In the genomic region with DNA sequence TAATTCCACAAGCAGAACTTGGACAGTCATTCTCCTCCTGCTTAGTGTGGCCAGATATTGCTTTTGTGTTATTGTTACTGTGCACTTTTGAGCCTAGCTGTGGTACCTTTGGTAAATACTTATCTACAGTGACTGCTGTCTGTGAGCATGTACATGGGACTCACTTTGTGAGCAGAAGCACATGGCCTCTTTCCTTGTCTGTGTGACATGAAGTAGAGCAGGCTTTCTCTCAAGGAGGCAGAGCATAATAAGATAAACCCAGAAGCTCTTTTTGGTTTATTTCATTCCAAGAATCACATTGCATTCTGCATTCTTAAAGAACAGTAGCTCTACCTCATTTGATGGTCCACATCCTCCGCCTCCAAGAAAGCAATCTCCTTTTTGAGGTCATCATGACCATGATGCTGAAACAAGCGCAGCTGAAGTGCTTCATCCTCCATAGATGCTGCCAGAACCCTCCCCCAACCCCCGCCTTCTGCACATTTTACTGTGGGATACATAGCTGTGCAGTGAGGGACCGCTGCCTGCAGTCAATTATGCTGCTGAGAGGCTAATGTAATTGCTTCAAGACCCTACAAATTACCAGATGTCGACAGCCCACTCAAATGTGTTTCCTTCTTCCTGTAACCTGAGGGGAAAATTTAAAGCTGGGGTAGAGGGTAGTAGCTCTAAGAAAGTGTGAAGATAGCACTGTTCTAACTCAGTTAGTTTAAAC, we compare ENCODE assay signal across 8 mouse cellular contexts.
A peak's percentile ranks its signal among the peaks of the same experiment; 100 is the strongest.
DNase-seq lines count a peak whose midpoint lies in the region; ATAC-seq and TF ChIP-seq lines count a peak whose summit lies in the region.

No protein-coding gene starts in this region.

- TF ChIP-seq CTCF in gastrocnemius, adult 2 months (IDR thresholded peaks at IDR 0.05): no peak
- TF ChIP-seq CTCF in midbrain, postnatal 0 days (IDR thresholded peaks at IDR 0.05): no peak

- H3K9ac ChIP-seq in hindbrain, embryonic 11.5 days (ENCODE audit: low read depth, low read length): no peak overlapping the region
- no peak overlapping the region for H3K9ac ChIP-seq in midbrain, postnatal 0 days (replicated peaks; ENCODE audit: low read length, poor library complexity, severe bottlenecking)

- intact Hi-C loops in gastrocnemius, adult 2 months (cut with DNase I): no loop called here

- no peaks in the 10 kb centered on the region for H3K27me3 ChIP-seq in hindbrain, embryonic 11.5 days (ENCODE audit: control insufficient read depth, insufficient read depth, low read length)
- no peaks in the 10 kb centered on the region for H3K27me3 ChIP-seq in midbrain, postnatal 0 days (ENCODE audit: insufficient read depth, low read length)

- peak; percentile 51; the same call in 1 of the 2 replicates for ATAC-seq in hindbrain, embryonic 11.5 days (ENCODE audit: low FRiP score)
- no peak for ATAC-seq in midbrain, postnatal 0 days (ENCODE audit: low FRiP score)
- ATAC-seq in monocyte, adult 5-6 weeks (replicated peaks; ENCODE audit: insufficient number of reproducible peaks, low FRiP score, low TSS enrichment, poor library complexity, severe bottlenecking): no peak
- ATAC-seq in erythroblast, adult 5-6 weeks (replicated peaks; ENCODE audit: low FRiP score, poor library complexity, severe bottlenecking): no peak

- no peak overlapping the region for H3K4me3 ChIP-seq in gastrocnemius, adult 2 months
- H3K4me3 ChIP-seq in hindbrain, embryonic 11.5 days (ENCODE audit: low read depth, low read length): no peak overlapping the region
- H3K4me3 ChIP-seq in midbrain, postnatal 0 days (ENCODE audit: low read depth, low read length): no peak overlapping the region

- H3K27ac ChIP-seq in gastrocnemius, adult 2 months: no peak overlapping the region
- peak overlapping the region; percentile 19; the same call in 1 of the 2 replicates for H3K27ac ChIP-seq in hindbrain, embryonic 11.5 days (ENCODE audit: low read depth, low read length)
- no peak overlapping the region for H3K27ac ChIP-seq in midbrain, postnatal 0 days (ENCODE audit: low read depth, low read length)

- no peak overlapping the region for H3K4me2 ChIP-seq in hindbrain, embryonic 11.5 days (replicated peaks; ENCODE audit: low read depth, low read length)
- H3K4me2 ChIP-seq in midbrain, postnatal 0 days (ENCODE audit: low read depth, low read length, poor library complexity, severe bottlenecking): no peak overlapping the region

- 47% methylated on average over 5 of the region's 5 CpGs for WGBS in hindbrain, embryonic 11.5 days
- WGBS in midbrain, postnatal 0 days: 70% methylated on average over 5 of the region's 5 CpGs

- DNase-seq in gastrocnemius, adult 2 months: peak; percentile 15
- no peak for DNase-seq in gastrocnemius, adult 18-20 months (ENCODE audit: low spot score)
- DNase-seq in embryo, embryonic 10.5 days (ENCODE audit: low spot score): peak; percentile 82
- peak; percentile 49 for DNase-seq in hindbrain, embryonic 11.5 days (ENCODE audit: low spot score)
- peak; percentile 67 for DNase-seq in midbrain, postnatal 0 days (ENCODE audit: low spot score)
- DNase-seq in cerebellum, adult 9-11 months: no peak

- no peaks in the 10 kb centered on the region for H3K36me3 ChIP-seq in hindbrain, embryonic 11.5 days (ENCODE audit: control insufficient read depth, insufficient read depth, low read length)
- H3K36me3 ChIP-seq in midbrain, postnatal 0 days (ENCODE audit: insufficient read depth, low read length): no peaks in the 10 kb centered on the region

- H3K4me1 ChIP-seq in hindbrain, embryonic 11.5 days (replicated peaks; ENCODE audit: control insufficient read depth, insufficient read depth, low read length): no peaks in the 10 kb centered on the region
- no peaks in the 10 kb centered on the region for H3K4me1 ChIP-seq in midbrain, postnatal 0 days (ENCODE audit: insufficient read depth, low read length)

- no peaks in the 10 kb centered on the region for H3K9me3 ChIP-seq in hindbrain, embryonic 11.5 days (ENCODE audit: control insufficient read depth, low read length)
- H3K9me3 ChIP-seq in midbrain, postnatal 0 days (ENCODE audit: low read length): no peaks in the 10 kb centered on the region

Comparison
In these comparisons a context has a peak if more than half of its experiments do, and no peak if none do; other contexts are left out.
1. DNase-seq: peak in gastrocnemius, adult 2 months (single experiment), embryo, embryonic 10.5 days (single experiment), hindbrain, embryonic 11.5 days (single experiment) and midbrain, postnatal 0 days (single experiment); none in gastrocnemius, adult 18-20 months (single experiment) and cerebellum, adult 9-11 months (single experiment).